Mouse (Mus musculus): Measurements from ENCODE around the gene Eif2ak2. TPM values are rescaled to one million over a fixed set of nuclear protein-coding genes. Genes with fewer than 3 reads are reported as not detected.
A peak's percentile ranks its signal among the peaks of the same experiment; 100 is the strongest.

Gene Eif2ak2
- polyA plus RNA-seq, 1 experiment from 2014 or later: 5.0 TPM

GRCm38 (mm10) chr17:78881878-78882304 is 482 bp downstream of the Eif2ak2 start:
- ATAC-seq (ENCODE audit: low FRiP score, low TSS enrichment): peak; percentile 55; the same call in 1 of the 2 replicates
- no peak overlapping the region for H3K27ac ChIP-seq (replicated peaks; ENCODE audit: low read depth, low read length)
- WGBS: 13% methylated on average over 6 of the region's 7 CpGs

GRCm38 (mm10) chr17:78873886-78874285 is 8.5 kb downstream of the Eif2ak2 start:
- ATAC-seq (ENCODE audit: low FRiP score, low TSS enrichment): no peak
- H3K27ac ChIP-seq (replicated peaks; ENCODE audit: low read depth, low read length): no peak overlapping the region
- H3K4me3 ChIP-seq (replicated peaks; ENCODE audit: low read depth, low read length): no peak overlapping the region
- H3K9ac ChIP-seq (replicated peaks; ENCODE audit: low read length): no peak overlapping the region
- no peaks in the 10 kb centered on the region for H3K9me3 ChIP-seq (ENCODE audit: control insufficient read depth, low read length)
- H3K4me2 ChIP-seq (ENCODE audit: low read length): no peak overlapping the region
- H3K4me1 ChIP-seq (ENCODE audit: control insufficient read depth, insufficient read depth, low read length): no peaks in the 10 kb centered on the region
- no peaks in the 10 kb centered on the region for H3K27me3 ChIP-seq (ENCODE audit: control insufficient read depth, insufficient read depth, low read length)
- WGBS: 87% methylated on average over 6 of the region's 6 CpGs
- no peak for DNase-seq
- no peaks in the 10 kb centered on the region for H3K36me3 ChIP-seq (ENCODE audit: control insufficient read depth, insufficient read depth, low read length)

More at GRCm38 (mm10) chr17:78881878-78882304, 482 bp downstream of the Eif2ak2 start:
- Histone ChIP-seq H3K27me3 (ENCODE audit: control insufficient read depth, insufficient read depth, low read length) (no peaks in the 10 kb centered on the region), H3K4me3 (replicated peaks; ENCODE audit: low read depth, low read length) (peak overlapping the region; percentile 36), H3K36me3 (ENCODE audit: control insufficient read depth, insufficient read depth, low read length) (no peaks in the 10 kb centered on the region), H3K4me2 (ENCODE audit: low read length) (peak overlapping the region; percentile 66), H3K9me3 (ENCODE audit: control insufficient read depth, low read length) (no peaks in the 10 kb centered on the region), H3K4me1 (ENCODE audit: control insufficient read depth, insufficient read depth, low read length) (peaks cover 4% of the 10 kb centered on the region; the same call in 1 of the 2 replicates), H3K9ac (replicated peaks; ENCODE audit: low read length) (peak overlapping the region; percentile 42; the same call in 1 of the 2 replicates)
- DNase-seq: peak; percentile 41

GRCm38 (mm10) chr17:78856243-78856642 is 26.1 kb downstream of the Eif2ak2 start:
- DNase-seq (no peak), ATAC-seq (ENCODE audit: low FRiP score, low TSS enrichment) (no peak)
- no peak overlapping the region for H3K27ac ChIP-seq (replicated peaks; ENCODE audit: low read depth, low read length)
- 91% methylated on average over 10 of the region's 10 CpGs for WGBS
- no peaks in the 10 kb centered on the region for H3K4me1 ChIP-seq (ENCODE audit: control insufficient read depth, insufficient read depth, low read length)
- no peaks in the 10 kb centered on the region for H3K36me3 ChIP-seq (ENCODE audit: control insufficient read depth, insufficient read depth, low read length)
- no peaks in the 10 kb centered on the region for H3K9me3 ChIP-seq (ENCODE audit: control insufficient read depth, low read length)
- H3K4me3 ChIP-seq (replicated peaks; ENCODE audit: low read depth, low read length): no peak overlapping the region
- no peak overlapping the region for H3K9ac ChIP-seq (replicated peaks; ENCODE audit: low read length)
- no peaks in the 10 kb centered on the region for H3K27me3 ChIP-seq (ENCODE audit: control insufficient read depth, insufficient read depth, low read length)
- no peak overlapping the region for H3K4me2 ChIP-seq (ENCODE audit: low read length)

DNA sequence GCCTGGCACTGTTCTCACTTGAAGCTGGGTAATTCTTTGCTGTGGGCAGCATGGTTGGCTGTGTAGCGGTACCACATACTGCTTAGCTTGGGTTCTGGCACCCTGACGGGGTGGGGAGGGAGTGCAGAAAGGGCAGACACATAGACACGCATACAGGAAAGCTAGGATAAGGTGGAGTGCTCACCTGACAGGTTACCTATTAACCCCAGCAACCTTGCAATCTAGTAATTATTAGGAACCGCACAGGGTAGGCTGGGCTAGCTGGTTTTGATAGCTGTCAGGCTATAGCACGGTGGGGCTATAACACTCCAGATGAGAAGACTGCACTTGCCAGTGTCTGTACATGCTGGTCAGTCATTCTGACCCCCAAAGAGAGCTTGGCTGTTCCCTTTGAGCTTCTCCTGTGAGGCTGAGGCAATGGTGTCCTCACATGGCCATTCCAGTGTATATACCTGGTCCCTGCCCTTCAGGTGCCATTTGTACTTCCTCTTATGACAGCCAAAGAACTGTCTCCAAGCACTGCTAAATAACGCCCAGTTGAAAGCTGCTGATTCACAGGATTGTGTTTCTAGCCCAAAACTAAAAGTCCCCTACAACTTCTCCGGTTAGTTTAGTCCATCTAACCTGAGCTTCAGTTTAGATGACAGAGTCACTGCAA is 40.0 kb downstream of the Eif2ak2 start:
- Histone ChIP-seq H3K9ac (replicated peaks; ENCODE audit: low read length) (no peak overlapping the region), H3K27ac (replicated peaks; ENCODE audit: low read depth, low read length) (no peak overlapping the region), H3K4me1 (ENCODE audit: control insufficient read depth, insufficient read depth, low read length) (no peaks in the 10 kb centered on the region), H3K36me3 (ENCODE audit: control insufficient read depth, insufficient read depth, low read length) (peaks cover 87% of the 10 kb centered on the region), H3K4me3 (replicated peaks; ENCODE audit: low read depth, low read length) (no peak overlapping the region), H3K9me3 (ENCODE audit: control insufficient read depth, low read length) (no peaks in the 10 kb centered on the region), H3K27me3 (ENCODE audit: control insufficient read depth, insufficient read depth, low read length) (no peaks in the 10 kb centered on the region), H3K4me2 (ENCODE audit: low read length) (no peak overlapping the region)
- WGBS: 94% methylated on average over 7 of the region's 7 CpGs
- ATAC-seq (ENCODE audit: low FRiP score, low TSS enrichment) (no peak), DNase-seq (no peak)

GRCm38 (mm10) chr17:78836056-78836455 is 46.3 kb downstream of the Eif2ak2 start:
- WGBS: 42% methylated on average over 2 of the region's 2 CpGs
- H3K9me3 ChIP-seq (ENCODE audit: control insufficient read depth, low read length): no peaks in the 10 kb centered on the region
- H3K9ac ChIP-seq (replicated peaks; ENCODE audit: low read length): peak overlapping the region; percentile 59
- peak overlapping the region; percentile 87 for H3K4me2 ChIP-seq (ENCODE audit: low read length)
- peaks cover 35% of the 10 kb centered on the region for H3K36me3 ChIP-seq (ENCODE audit: control insufficient read depth, insufficient read depth, low read length)
- DNase-seq (peak; percentile 33), ATAC-seq (ENCODE audit: low FRiP score, low TSS enrichment) (no peak)
- H3K27me3 ChIP-seq (ENCODE audit: control insufficient read depth, insufficient read depth, low read length): no peaks in the 10 kb centered on the region
- H3K27ac ChIP-seq (replicated peaks; ENCODE audit: low read depth, low read length): no peak overlapping the region; the same call in 1 of the 2 replicates
- peak overlapping the region; percentile 86 for H3K4me3 ChIP-seq (replicated peaks; ENCODE audit: low read depth, low read length)
- H3K4me1 ChIP-seq (ENCODE audit: control insufficient read depth, insufficient read depth, low read length): peaks cover 8% of the 10 kb centered on the region

DNA sequence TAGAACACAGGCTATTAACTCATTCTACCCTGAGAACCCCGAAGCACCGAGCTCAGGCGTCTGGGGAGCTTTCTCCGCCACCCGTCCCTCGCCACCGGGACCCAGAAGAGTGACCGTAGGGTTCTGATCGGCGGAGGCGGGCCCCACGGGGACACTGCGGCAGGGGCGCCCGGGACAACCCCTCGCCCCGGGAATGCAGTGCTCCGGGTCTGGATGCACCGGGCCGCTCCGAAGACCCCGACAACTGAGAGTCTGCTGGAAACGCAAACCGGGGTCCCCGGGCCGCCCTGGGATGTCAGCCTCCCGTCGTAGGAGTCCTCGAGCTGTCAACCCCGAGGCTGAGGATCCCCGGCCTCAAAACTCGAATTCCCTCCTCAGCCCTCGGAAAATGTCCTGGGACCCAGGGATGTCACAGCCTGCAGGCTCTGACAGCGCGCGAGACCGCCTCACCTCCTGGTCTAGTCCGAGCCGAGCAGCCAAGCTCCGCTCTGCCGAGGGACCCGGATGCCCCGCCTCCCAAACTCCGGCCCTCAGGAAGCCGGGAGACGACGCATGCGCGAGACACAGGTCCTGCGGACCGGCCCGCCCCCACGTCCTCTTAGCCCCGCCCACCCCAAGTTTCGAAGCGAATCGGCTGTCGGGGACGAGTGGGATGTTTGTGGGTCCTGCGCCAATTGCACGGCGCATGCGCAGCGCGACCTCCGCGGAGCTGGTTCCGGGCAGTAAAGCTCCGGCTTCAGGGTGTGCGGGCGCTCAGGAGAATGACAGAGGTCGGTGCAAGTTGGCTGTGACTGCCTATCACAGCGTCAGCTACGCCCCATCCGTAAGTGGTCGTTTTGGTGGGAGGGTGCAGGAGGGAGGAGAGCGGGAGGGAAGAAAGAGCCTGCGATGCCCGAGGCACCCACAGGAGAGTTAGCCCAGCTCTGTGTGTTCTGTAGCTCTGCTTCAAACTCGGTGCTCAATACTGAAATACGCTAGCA is 47.2 kb downstream of the Eif2ak2 start, which contains the start of the genes Heatr5b and Gpatch11:
Gene Heatr5b (minus strand): TSS at position 509 of the 980 bp plus-strand sequence.
Gene Gpatch11 (plus strand): TSS at position 712 of the 980 bp plus-strand sequence.
- Histone ChIP-seq H3K27ac (replicated peaks; ENCODE audit: low read depth, low read length) (peak within 1 kb of the TSS; percentile 83), H3K36me3 (ENCODE audit: control insufficient read depth, insufficient read depth, low read length) (peaks cover 30% of the 10 kb centered on the region), H3K4me3 (replicated peaks; ENCODE audit: low read depth, low read length) (peak within 1 kb of the TSS; percentile 86), H3K4me2 (ENCODE audit: low read length) (peak within 1 kb of the TSS; percentile 87), H3K9me3 (ENCODE audit: control insufficient read depth, low read length) (no peaks in the 10 kb centered on the region), H3K27me3 (ENCODE audit: control insufficient read depth, insufficient read depth, low read length) (no peaks in the 10 kb centered on the region), H3K9ac (replicated peaks; ENCODE audit: low read length) (peak within 1 kb of the TSS; percentile 84), H3K4me1 (ENCODE audit: control insufficient read depth, insufficient read depth, low read length) (peaks cover 8% of the 10 kb centered on the region)
- peak; percentile 100 for DNase-seq
- peak; percentile 98 for ATAC-seq (ENCODE audit: low FRiP score, low TSS enrichment)
- under 1% methylated on average over 81 of the region's 81 CpGs for WGBS

DNA sequence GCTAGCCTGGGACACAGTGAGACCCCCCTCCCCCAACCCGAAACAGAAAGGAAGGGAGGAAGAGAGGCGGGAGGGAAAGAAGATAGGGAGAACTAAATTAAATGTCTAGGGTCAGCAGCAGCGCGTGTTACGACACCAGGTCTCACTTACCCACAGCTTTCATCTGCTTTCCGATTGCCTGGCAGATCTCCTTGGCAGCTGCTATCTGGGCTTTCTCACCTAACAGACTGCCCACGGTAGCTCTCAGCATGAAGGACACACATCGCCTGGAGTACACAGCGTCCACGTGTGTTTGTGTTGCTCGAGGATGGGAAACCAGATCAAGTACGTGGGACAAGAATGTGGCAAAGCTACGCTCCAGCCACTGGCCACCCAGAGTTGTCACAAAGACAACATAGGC is 58.0 kb downstream of the Eif2ak2 start:
- H3K27me3 ChIP-seq (ENCODE audit: control insufficient read depth, insufficient read depth, low read length): no peaks in the 10 kb centered on the region
- H3K36me3 ChIP-seq (ENCODE audit: control insufficient read depth, insufficient read depth, low read length): peaks cover 86% of the 10 kb centered on the region
- no peaks in the 10 kb centered on the region for H3K4me1 ChIP-seq (ENCODE audit: control insufficient read depth, insufficient read depth, low read length)
- H3K27ac ChIP-seq (replicated peaks; ENCODE audit: low read depth, low read length): no peak overlapping the region
- no peak overlapping the region for H3K9ac ChIP-seq (replicated peaks; ENCODE audit: low read length)
- H3K9me3 ChIP-seq (ENCODE audit: control insufficient read depth, low read length): no peaks in the 10 kb centered on the region
- 94% methylated on average over 13 of the region's 13 CpGs for WGBS
- H3K4me2 ChIP-seq (ENCODE audit: low read length): no peak overlapping the region
- H3K4me3 ChIP-seq (replicated peaks; ENCODE audit: low read depth, low read length): no peak overlapping the region
- no peak for DNase-seq
- no peak for ATAC-seq (ENCODE audit: low FRiP score, low TSS enrichment)

GRCm38 (mm10) chr17:78809582-78809981 is 72.8 kb downstream of the Eif2ak2 start:
- H3K27me3 ChIP-seq (ENCODE audit: control insufficient read depth, insufficient read depth, low read length): no peaks in the 10 kb centered on the region
- no peaks in the 10 kb centered on the region for H3K9me3 ChIP-seq (ENCODE audit: control insufficient read depth, low read length)
- H3K36me3 ChIP-seq (ENCODE audit: control insufficient read depth, insufficient read depth, low read length): peaks cover 62% of the 10 kb centered on the region
- H3K4me2 ChIP-seq (ENCODE audit: low read length): no peak overlapping the region
- no peak overlapping the region for H3K27ac ChIP-seq (replicated peaks; ENCODE audit: low read depth, low read length)
- H3K9ac ChIP-seq (replicated peaks; ENCODE audit: low read length): no peak overlapping the region
- no peaks in the 10 kb centered on the region for H3K4me1 ChIP-seq (ENCODE audit: control insufficient read depth, insufficient read depth, low read length)
- no peak overlapping the region for H3K4me3 ChIP-seq (replicated peaks; ENCODE audit: low read depth, low read length)
- 93% methylated on average over 3 of the region's 3 CpGs for WGBS
- ATAC-seq (ENCODE audit: low FRiP score, low TSS enrichment): no peak
- DNase-seq: no peak
